Mouse (Mus musculus) bone marrow, adult 2 months (tissue): ENCODE results near the gene Smim4.

Source experiments
- CTCF ChIP-seq: fragments of 200-500 bp; IDR thresholded peaks from 2 replicates; pipeline ENCODE4 v1.5.1; 2011; ENCODE audit warnings: low read length, control low read depth; ENCODE audit not compliant: control insufficient read depth, insufficient read depth
- POLR2A ChIP-seq: fragments of 200-500 bp; IDR thresholded peaks from 2 replicates; pipeline ENCODE4 v1.6.1; 2011; ENCODE audit warnings: low read depth, mild to moderate bottlenecking, control low read depth, low read length, borderline replicate concordance; ENCODE audit not compliant: control insufficient read depth

- TF ChIP-seq POLR2A (no peak), CTCF (peak; percentile 31; the same call in 1 of the 2 replicates)
Observed at GRCm38 (mm10) chr14:31087433-31087832, 41.3 kb downstream of the Smim4 start.
